Comparison of ENCODE assay signal across 25 mouse cellular contexts in the genomic region with DNA sequence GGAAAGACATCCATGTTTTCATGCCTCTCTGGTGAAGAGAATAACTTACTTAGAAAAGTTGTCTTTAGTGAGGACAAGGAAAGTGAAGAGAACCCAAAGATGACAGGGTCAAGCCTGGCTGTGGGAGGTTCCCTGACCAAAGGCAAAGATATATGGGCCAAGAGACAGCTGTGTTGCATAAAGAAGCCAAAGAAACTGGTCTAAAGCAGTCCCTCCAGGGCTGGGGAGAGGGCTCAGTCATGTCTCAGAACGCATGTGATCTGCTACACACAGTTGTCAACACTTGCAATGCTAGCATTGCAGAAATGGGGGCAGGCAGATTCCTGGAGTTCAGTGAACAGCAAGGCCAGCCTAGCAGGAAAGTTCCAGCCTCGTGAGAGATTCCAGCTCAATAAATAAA.
A peak's percentile ranks its signal among the peaks of the same experiment; 100 is the strongest.
DNase-seq lines count a peak whose midpoint lies in the region; ATAC-seq and TF ChIP-seq lines count a peak whose summit lies in the region.
"Had no signal": no experiment of that assay in that cellular context is flagged by ENCODE, and none has a peak within 500 bp of the region (broad histone marks: within the 10 kb centered on the region; RNA-seq: fewer than 3 reads in every experiment).

No protein-coding gene starts in this region.

- H3K4me1 ChIP-seq in kidney, postnatal 0 days (replicated peaks; ENCODE audit: insufficient read depth, low read length), result no peaks in the 10 kb centered on the region
- no peaks in the 10 kb centered on the region for H3K4me1 ChIP-seq in kidney, embryonic 16.5 days (ENCODE audit: insufficient read depth, low read length)
- H3K4me1 ChIP-seq in lung, postnatal 0 days (ENCODE audit: insufficient read depth, low read depth, low read length), result no peaks in the 10 kb centered on the region
- H3K4me1 ChIP-seq: forebrain, embryonic 13.5 days; heart, embryonic 10.5 days; heart, embryonic 13.5 days; hindbrain, embryonic 12.5 days had no signal

- H3K9me3 ChIP-seq in kidney, postnatal 0 days (replicated peaks; ENCODE audit: low read length), result no peaks in the 10 kb centered on the region
- no peaks in the 10 kb centered on the region for H3K9me3 ChIP-seq in kidney, embryonic 16.5 days (ENCODE audit: low read length)
- no peaks in the 10 kb centered on the region for H3K9me3 ChIP-seq in lung, postnatal 0 days (ENCODE audit: low read length)
- H3K9me3 ChIP-seq: forebrain, embryonic 10.5 days; forebrain, embryonic 13.5 days; heart, embryonic 10.5 days; heart, embryonic 13.5 days; hindbrain, embryonic 12.5 days; hindbrain, embryonic 15.5 days had no signal

- DNase-seq in heart, postnatal 10 days, result peak; percentile 22 to 25
- DNase-seq in heart, adult 9 months (ENCODE audit: low spot score in 2 of 2), result no peak
- peak; percentile 33 for DNase-seq in kidney, postnatal 0 days (ENCODE audit: low spot score)
- DNase-seq in kidney, adult 11 months, result no peak
- DNase-seq in kidney, postnatal 4 days, result peak; percentile 18 to 27
- DNase-seq in lung, postnatal 0 days (ENCODE audit: low spot score), result peak; percentile 40
- no peak for DNase-seq in lung, adult 18-20 months
- DNase-seq: adrenal gland, postnatal 10 days; B cell, adult 2 months; cerebellum, adult 18-20 months; cerebellum, adult 9-10 months; cerebellum, postnatal 14 days; gastrocnemius, postnatal 10 days; gastrocnemius, postnatal 36 days had no signal

- no peak for TF ChIP-seq EP300 in lung, postnatal 0 days (IDR thresholded peaks at IDR 0.05)

- H3K4me3 ChIP-seq in kidney, postnatal 0 days (replicated peaks; ENCODE audit: low read depth, low read length), result no peak overlapping the region
- H3K4me3 ChIP-seq in kidney, embryonic 16.5 days (ENCODE audit: low read length), result no peak overlapping the region
- no peak overlapping the region for H3K4me3 ChIP-seq in lung, postnatal 0 days (ENCODE audit: low read depth, low read length)
- H3K4me3 ChIP-seq: forebrain, embryonic 10.5 days; forebrain, embryonic 13.5 days; heart, embryonic 10.5 days; heart, embryonic 13.5 days; hindbrain, embryonic 12.5 days; hindbrain, embryonic 15.5 days had no signal

- H3K36me3 ChIP-seq in kidney, postnatal 0 days (ENCODE audit: insufficient read depth, low read length), result no peaks in the 10 kb centered on the region
- no peaks in the 10 kb centered on the region for H3K36me3 ChIP-seq in kidney, embryonic 16.5 days (ENCODE audit: insufficient read depth, low read length)
- no peaks in the 10 kb centered on the region for H3K36me3 ChIP-seq in lung, postnatal 0 days (ENCODE audit: insufficient read depth, low read length)
- H3K36me3 ChIP-seq: forebrain, embryonic 10.5 days; G1E; heart, embryonic 10.5 days; heart, embryonic 13.5 days; hindbrain, embryonic 12.5 days; hindbrain, embryonic 15.5 days had no signal

- H3K27me3 ChIP-seq in kidney, postnatal 0 days (ENCODE audit: insufficient read depth, low read length), result no peaks in the 10 kb centered on the region
- H3K27me3 ChIP-seq in kidney, embryonic 16.5 days (ENCODE audit: insufficient read depth, low read length), result no peaks in the 10 kb centered on the region
- no peaks in the 10 kb centered on the region for H3K27me3 ChIP-seq in lung, postnatal 0 days (replicated peaks; ENCODE audit: insufficient read depth, low read length)
- H3K27me3 ChIP-seq: CH12.LX; forebrain, embryonic 13.5 days; heart, embryonic 13.5 days; hindbrain, embryonic 12.5 days; hindbrain, embryonic 15.5 days; Patski had no signal

- TF ChIP-seq CTCF in kidney, postnatal 0 days (IDR thresholded peaks at IDR 0.05; ENCODE audit: low read depth), result no peak
- no peak for TF ChIP-seq CTCF in lung, postnatal 0 days (IDR thresholded peaks at IDR 0.05)

- no peak overlapping the region for H3K4me2 ChIP-seq in kidney, postnatal 0 days (ENCODE audit: low read length)
- no peak overlapping the region for H3K4me2 ChIP-seq in kidney, embryonic 16.5 days (replicated peaks; ENCODE audit: low read depth, low read length)
- no peak overlapping the region for H3K4me2 ChIP-seq in lung, postnatal 0 days (replicated peaks; ENCODE audit: low read depth, low read length)
- H3K4me2 ChIP-seq: forebrain, embryonic 13.5 days; heart, embryonic 13.5 days; hindbrain, embryonic 12.5 days; hindbrain, embryonic 15.5 days had no signal

- intact Hi-C loops in heart, postnatal 10 days (cut with DNase I), result no loop called here

- H3K27ac ChIP-seq in kidney, postnatal 0 days, result no peak overlapping the region
- no peak overlapping the region for H3K27ac ChIP-seq in kidney, embryonic 16.5 days (ENCODE audit: low read length)
- H3K27ac ChIP-seq in lung, postnatal 0 days (ENCODE audit: low read length), result no peak overlapping the region; the same call in 1 of the 2 replicates
- H3K27ac ChIP-seq: forebrain, embryonic 10.5 days; forebrain, embryonic 13.5 days; heart, embryonic 10.5 days; heart, embryonic 13.5 days; hindbrain, embryonic 12.5 days; hindbrain, embryonic 15.5 days had no signal

- H3K9ac ChIP-seq in kidney, postnatal 0 days (ENCODE audit: low read depth, low read length), result no peak overlapping the region
- no peak overlapping the region for H3K9ac ChIP-seq in kidney, embryonic 16.5 days (replicated peaks; ENCODE audit: low read length)
- no peak overlapping the region for H3K9ac ChIP-seq in lung, postnatal 0 days (replicated peaks; ENCODE audit: low read depth)
- H3K9ac ChIP-seq: forebrain, embryonic 13.5 days; heart, embryonic 13.5 days; hindbrain, embryonic 12.5 days; hindbrain, embryonic 15.5 days had no signal

- no peak for ATAC-seq in kidney, postnatal 0 days (replicated peaks; ENCODE audit: low FRiP score, low read depth)
- no peak for ATAC-seq in kidney, embryonic 16.5 days (ENCODE audit: low FRiP score, low TSS enrichment)
- ATAC-seq in lung, postnatal 0 days, result peak; percentile 65
- ATAC-seq: forebrain, embryonic 13.5 days; forebrain, embryonic 16.5 days; Patski had no signal

- 24% methylated on average over 2 of the region's 2 CpGs for WGBS in kidney, postnatal 0 days
- WGBS in kidney, embryonic 16.5 days, result 34% methylated on average over 2 of the region's 2 CpGs
- WGBS in lung, postnatal 0 days, result 26% methylated on average over 2 of the region's 2 CpGs

Comparison
In these comparisons a context has a peak if more than half of its experiments do, and no peak if none do; other contexts are left out.
1. DNase-seq: peak in heart, postnatal 10 days (2 of 2), kidney, postnatal 0 days (single experiment), kidney, postnatal 4 days (2 of 2) and lung, postnatal 0 days (single experiment); none in heart, adult 9 months (0 of 2), kidney, adult 11 months (single experiment) and lung, adult 18-20 months (0 of 2).